Mouse (Mus musculus) monocyte, adult 5-6 weeks (primary cell): ENCODE measurements around the gene Ppil4. TPM values are rescaled to one million over a fixed set of nuclear protein-coding genes. Genes with fewer than 3 reads are reported as not detected.

Experiments
- total RNA-seq: library from RNA; stranded (forward); fragments of 200-1000, 200-491, 200-594 nt; gene quantifications from 3 replicates; pipeline ENCODE4 v1.2.3, GENCODE M21; 2017

The Ppil4 gene
- total RNA-seq, 1 experiment from 2014 or later: 154 TPM

Other genes with a start within 250 kb of the Ppil4 start
- gene Lrp11, start 203.1 kb upstream of the Ppil4 start, total RNA-seq: 0.10 to 1.9 TPM in 2 of 3 replicates, not detected in the other
- gene Nup43, start 125.4 kb upstream of the Ppil4 start, total RNA-seq: 2.0 to 8.1 TPM (median 6.9 TPM) in 3 replicates
- 52.2 to 103 TPM (median 83.1 TPM) in 3 replicates for gene Pcmt1, start 111.8 kb upstream of the Ppil4 start, total RNA-seq
- gene Lats1, start 111.7 kb upstream of the Ppil4 start, total RNA-seq: 13.5 to 30.5 TPM (median 15.2 TPM) in 3 replicates
- 81.5 to 120 TPM (median 106 TPM) in 3 replicates for gene Katna1, start 66.9 kb upstream of the Ppil4 start, total RNA-seq
- 91.1 to 104 TPM (median 95.7 TPM) in 3 replicates for gene Ginm1, start 67 bp upstream of the Ppil4 start, total RNA-seq
- gene Zc3h12d, start 39.6 kb downstream of the Ppil4 start, total RNA-seq: 20.3 to 26.7 TPM (median 25.0 TPM) in 3 replicates
- gene Tab2, start 163.3 kb downstream of the Ppil4 start, total RNA-seq: 161 to 215 TPM (median 171 TPM) in 3 replicates